Mouse (Mus musculus): ENCODE results near the gene Ndrg3.

- TF ChIP-seq CTCF (IDR thresholded peaks at IDR 0.05; ENCODE audit: borderline replicate concordance, control insufficient read depth, extremely low read depth, insufficient read depth, low read length, poor library complexity) (no peak), POLR2A (IDR thresholded peaks at IDR 0.05; ENCODE audit: control insufficient read depth, extremely low read depth, insufficient read depth, low read length, poor library complexity) (no peak)
These were observed 114.1 kb downstream of the Ndrg3 start for GRCm38 (mm10) chr2:156877726-156878125.

Measured in thymus, adult 2 months (tissue).